Comparison of ENCODE assay signal across 24 mouse cellular contexts in genomic region chr1:134272754-134273250, GRCm38 (mm10). TPM values are rescaled to one million over a fixed set of nuclear protein-coding genes. Genes with fewer than 3 reads are reported as not detected.
DNase-seq lines count a peak whose midpoint lies in the region; ATAC-seq lines count a peak whose summit lies in the region.
"Had no signal": no experiment of that assay in that cellular context is flagged by ENCODE, and none has a peak within 500 bp of the region (broad histone marks: within the 10 kb centered on the region; RNA-seq: fewer than 3 reads in every experiment).

No protein-coding gene starts in this region.

- peak overlapping the region; percentile 73 for H3K27ac ChIP-seq in hindbrain, embryonic 15.5 days (replicated peaks)
- no peak overlapping the region for H3K27ac ChIP-seq in hindbrain, embryonic 10.5 days
- H3K27ac ChIP-seq in neural tube, embryonic 15.5 days (replicated peaks), result peak overlapping the region; percentile 80
- H3K27ac ChIP-seq: embryonic facial prominence, embryonic 15.5 days; kidney, postnatal 0 days; midbrain, embryonic 10.5 days had no signal

- H3K4me3 ChIP-seq in hindbrain, embryonic 15.5 days, result no peak overlapping the region
- H3K4me3 ChIP-seq in hindbrain, embryonic 10.5 days, result no peak overlapping the region
- no peak overlapping the region for H3K4me3 ChIP-seq in neural tube, embryonic 15.5 days (replicated peaks)
- H3K4me3 ChIP-seq: embryonic facial prominence, embryonic 15.5 days; limb, embryonic 12.5 days; midbrain, embryonic 10.5 days had no signal

- no peak for ATAC-seq in hindbrain, embryonic 15.5 days (ENCODE audit: low FRiP score, low read depth)
- no peak for ATAC-seq in neural tube, embryonic 15.5 days (ENCODE audit: low FRiP score)
- ATAC-seq: liver, postnatal 0 days; lung, postnatal 0 days; midbrain, embryonic 16.5 days had no signal

- H3K9ac ChIP-seq in hindbrain, embryonic 15.5 days, result no peak overlapping the region
- no peak overlapping the region for H3K9ac ChIP-seq in neural tube, embryonic 15.5 days (replicated peaks)
- H3K9ac ChIP-seq: embryonic facial prominence, embryonic 15.5 days; limb, embryonic 12.5 days; liver, postnatal 0 days had no signal

- no peaks in the 10 kb centered on the region for H3K9me3 ChIP-seq in hindbrain, embryonic 15.5 days
- no peaks in the 10 kb centered on the region for H3K9me3 ChIP-seq in hindbrain, embryonic 10.5 days
- H3K9me3 ChIP-seq in neural tube, embryonic 15.5 days (replicated peaks), result no peaks in the 10 kb centered on the region
- H3K9me3 ChIP-seq: embryonic facial prominence, embryonic 15.5 days; limb, embryonic 12.5 days; midbrain, embryonic 10.5 days had no signal

- H3K36me3 ChIP-seq in hindbrain, embryonic 15.5 days, result no peaks in the 10 kb centered on the region
- no peaks in the 10 kb centered on the region for H3K36me3 ChIP-seq in hindbrain, embryonic 10.5 days
- H3K36me3 ChIP-seq in neural tube, embryonic 15.5 days, result no peaks in the 10 kb centered on the region
- H3K36me3 ChIP-seq: embryonic facial prominence, embryonic 15.5 days; limb, embryonic 12.5 days; midbrain, embryonic 10.5 days had no signal

- peak; percentile 58 for DNase-seq in cerebellum, adult 9-11 months
- DNase-seq in cerebellum, adult 8-10 months, result no peak
- DNase-seq in hindbrain, embryonic 10.5 days (ENCODE audit: low spot score), result no peak
- peak; percentile 16 for DNase-seq in MN1 (ENCODE audit: low spot score)
- DNase-seq in gastrocnemius, postnatal 14 days, result no peak
- no peak for DNase-seq in lung, postnatal 25 days (ENCODE audit: low spot score)
- DNase-seq: adrenal gland, postnatal 25 days; kidney, adult 2 months; liver, postnatal 0 days had no signal

- intact Hi-C loops in gastrocnemius, postnatal 14 days (cut with DNase I; ENCODE audit: low total_unique reads), result no loop called here

- peaks cover 24% of the 10 kb centered on the region for H3K4me1 ChIP-seq in hindbrain, embryonic 15.5 days (replicated peaks)
- H3K4me1 ChIP-seq in hindbrain, embryonic 10.5 days (replicated peaks), result peaks cover 20% of the 10 kb centered on the region
- H3K4me1 ChIP-seq in neural tube, embryonic 15.5 days, result peaks cover 23% of the 10 kb centered on the region

- no peaks in the 10 kb centered on the region for H3K27me3 ChIP-seq in hindbrain, embryonic 15.5 days
- H3K27me3 ChIP-seq in hindbrain, embryonic 10.5 days (ENCODE audit: insufficient read depth, poor library complexity, severe bottlenecking), result no peaks in the 10 kb centered on the region
- no peaks in the 10 kb centered on the region for H3K27me3 ChIP-seq in neural tube, embryonic 15.5 days (replicated peaks)
- H3K27me3 ChIP-seq: embryonic facial prominence, embryonic 15.5 days; limb, embryonic 12.5 days had no signal

- WGBS in hindbrain, embryonic 15.5 days, result 61% methylated on average over 5 of the region's 5 CpGs
- WGBS in hindbrain, embryonic 10.5 days, result 75% methylated on average over 5 of the region's 5 CpGs
- WGBS in neural tube, embryonic 15.5 days, result 75% methylated on average over 5 of the region's 5 CpGs

- no peak overlapping the region for H3K4me2 ChIP-seq in hindbrain, embryonic 15.5 days
- H3K4me2 ChIP-seq in neural tube, embryonic 15.5 days, result no peak overlapping the region
- H3K4me2 ChIP-seq: embryonic facial prominence, embryonic 15.5 days; heart, embryonic 11.5 days; limb, embryonic 12.5 days; liver, embryonic 11.5 days had no signal

RNA-seq across cellular contexts. Expression of gene Myog, which starts 17.0 kb away (rescaled TPM):
- 0.45 TPM in 1 of 2 replicates, not detected in the other for polyA plus RNA-seq in hindbrain, embryonic 15.5 days (2015; fragmentation: Nextera tagmentation; extraction: Ambion mirVana)
- 0.14 and 0.33 TPM in 2 replicates for polyA plus RNA-seq in hindbrain, embryonic 10.5 days (2016; fragmentation: Nextera tagmentation; extraction: Ambion mirVana)
- polyA plus RNA-seq in neural tube, embryonic 15.5 days (2015; fragmentation: Nextera tagmentation; extraction: Ambion mirVana), result 7.1 and 9.9 TPM in 2 replicates
- total RNA-seq in gastrocnemius, postnatal 14 days (2021), result 10 to 100 TPM; 67.9 to 75.3 TPM
- total RNA-seq: adrenal gland, postnatal 25 days; granulocyte monocyte progenitor cell, adult 5-6 weeks; hematopoietic stem cell, adult 5-6 weeks; layer of hippocampus, postnatal 25 days; left cerebral cortex, postnatal 14 days had no signal
- polyA plus RNA-seq: intestine, embryonic 14.5 days; liver, postnatal 0 days; lung, postnatal 0 days had no signal

RNA-seq across cellular contexts. Expression of gene Adora1, which starts 37.6 kb away (rescaled TPM):
- 22.5 and 26.0 TPM in 2 replicates for polyA plus RNA-seq in hindbrain, embryonic 15.5 days (2015; fragmentation: Nextera tagmentation; extraction: Ambion mirVana)
- polyA plus RNA-seq in hindbrain, embryonic 10.5 days (2016; fragmentation: Nextera tagmentation; extraction: Ambion mirVana), result 0.37 and 0.46 TPM in 2 replicates
- 23.8 and 28.8 TPM in 2 replicates for polyA plus RNA-seq in neural tube, embryonic 15.5 days (2015; fragmentation: Nextera tagmentation; extraction: Ambion mirVana)
- under 1 TPM; 0.58 to 0.78 TPM for total RNA-seq in gastrocnemius, postnatal 14 days (2021)
- total RNA-seq: granulocyte monocyte progenitor cell, adult 5-6 weeks had no signal

RNA-seq across cellular contexts. Expression of gene Ppfia4, which starts 59.9 kb away (rescaled TPM):
- polyA plus RNA-seq in hindbrain, embryonic 15.5 days (2015; fragmentation: Nextera tagmentation; extraction: Ambion mirVana), result 26.7 and 28.7 TPM in 2 replicates
- polyA plus RNA-seq in hindbrain, embryonic 10.5 days (2016; fragmentation: Nextera tagmentation; extraction: Ambion mirVana), result 3.2 and 4.1 TPM in 2 replicates
- 29.1 and 31.6 TPM in 2 replicates for polyA plus RNA-seq in neural tube, embryonic 15.5 days (2015; fragmentation: Nextera tagmentation; extraction: Ambion mirVana)
- 1 to 10 TPM; 4.3 to 6.7 TPM for total RNA-seq in gastrocnemius, postnatal 14 days (2021)

Comparison
In these comparisons a context has a peak if more than half of its experiments do, and no peak if none do; other contexts are left out.
1. DNase-seq: peak in cerebellum, adult 9-11 months (single experiment) and MN1 (single experiment); none in cerebellum, adult 8-10 months (single experiment), hindbrain, embryonic 10.5 days (single experiment), gastrocnemius, postnatal 14 days (single experiment) and lung, postnatal 25 days (single experiment).
2. RNA of gene Adora1, which starts 37.6 kb away (polyA plus RNA-seq): 23.8 to 28.8 TPM in neural tube, embryonic 15.5 days and 22.5 to 26.0 TPM in hindbrain, embryonic 15.5 days; 0.37 to 0.46 TPM in hindbrain, embryonic 10.5 days; every median in the first group is over 10 times any median in the second.